Mouse (Mus musculus) forebrain, embryonic 15.5 days (tissue): ENCODE measurements at regions not wholly inside any gene's neighbourhood (a gene's known extent, or its start where the extent isn't known, plus 50 kb on each side); places are given as distances from the start of the nearest gene placed in this dataset.
"Not testable (repeated sequence)": the region's sequence is repeated elsewhere in the genome, so short reads cannot be mapped to it uniquely, and the experiment has no call there.

Experiments used
- ATAC-seq: fragments of 200-750 bp; cut with Nextera tagmentation; replicated peaks from 2 replicates; pipeline ENCODE4 v1.8.0; 2017; ENCODE audit warnings: mild to moderate bottlenecking, moderate TSS enrichment, moderate library complexity
- H3K27ac ChIP-seq: fragments of 300-500 bp; sonication (generic); replicated peaks from 2 replicates; pipeline ENCODE4 v1.5.1; 2015; ENCODE audit warnings: mild to moderate bottlenecking, inconsistent platforms
- H3K27me3 ChIP-seq: fragments of 300-500 bp; sonication (generic); 2 replicates; pipeline ENCODE4 v1.6.1; 2015; ENCODE audit warnings: inconsistent platforms
- H3K36me3 ChIP-seq: fragments of 300-500 bp; sonication (generic); 2 replicates; pipeline ENCODE4 v1.6.1; 2015; ENCODE audit warnings: mild to moderate bottlenecking, inconsistent platforms
- H3K4me1 ChIP-seq: fragments of 300-500 bp; sonication (generic); 2 replicates; pipeline ENCODE4 v1.6.1; 2015; ENCODE audit warnings: inconsistent platforms
- H3K4me2 ChIP-seq: fragments of 300-500 bp; sonication (generic); replicated peaks from 2 replicates; pipeline ENCODE4 v1.6.1; 2015; ENCODE audit warnings: mild to moderate bottlenecking, inconsistent platforms
- H3K4me3 ChIP-seq: fragments of 300-500 bp; sonication (generic); 2 replicates; pipeline ENCODE4 v1.5.1; 2015; ENCODE audit warnings: mild to moderate bottlenecking, inconsistent platforms
- H3K9ac ChIP-seq: fragments of 300-500 bp; sonication (generic); replicated peaks from 2 replicates; pipeline ENCODE4 v1.6.1; 2015; ENCODE audit warnings: mild to moderate bottlenecking, inconsistent platforms
- H3K9me3 ChIP-seq: fragments of 300-500 bp; sonication (generic); 2 replicates; pipeline ENCODE4 v1.6.1; 2016; ENCODE audit warnings: inconsistent platforms
- WGBS: fragments of 180-500 bp; shearing (Covaris S2); methylation state at CpG from one replicate; pipeline ENCODE4 v1.1.7; 2015; ENCODE audit warnings: mixed read lengths; 5-methylcytosine and 5-hydroxymethylcytosine counted together

DNA sequence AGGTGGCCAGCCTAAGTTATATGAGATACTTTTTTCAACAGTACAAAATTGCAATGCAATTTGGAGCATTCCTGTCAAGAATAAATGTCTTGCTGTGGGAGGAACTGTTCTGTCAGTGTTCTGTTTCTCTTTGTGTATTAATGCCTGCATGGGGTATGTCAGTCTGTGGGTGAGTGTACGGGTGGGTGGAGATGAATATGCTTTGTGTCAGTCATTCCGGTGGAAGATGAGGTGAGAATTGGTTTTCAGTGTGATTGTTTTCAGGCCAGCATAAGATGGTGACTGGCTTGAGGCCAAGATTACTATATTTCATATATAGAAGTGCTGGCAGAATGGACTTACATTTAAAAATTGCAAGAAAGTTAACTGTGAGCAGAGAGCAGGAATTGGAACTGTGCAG is 184.0 kb downstream of the Frk start:
- Histone ChIP-seq H3K9ac (no peak overlapping the region), H3K36me3 (no peaks in the 10 kb centered on the region), H3K4me3 (no peak overlapping the region), H3K9me3 (no peaks in the 10 kb centered on the region), H3K4me2 (no peak overlapping the region), H3K4me1 (0 out of 2 replicates have a peak, but pooled peaks cover 3% of the 10 kb centered on the region), H3K27me3 (no peaks in the 10 kb centered on the region), H3K27ac (no peak overlapping the region)
- WGBS, result 29% methylated on average over 2 of the region's 2 CpGs
- ATAC-seq, result peak; percentile 67

GRCm38 (mm10) chr10:34667735-34668439 is 184.7 kb downstream of the Frk start:
- 0 out of 2 replicates have a peak, but pooled peaks cover 3% of the 10 kb centered on the region for H3K4me1 ChIP-seq
- no peaks in the 10 kb centered on the region for H3K9me3 ChIP-seq
- WGBS, result 69% methylated on average over 5 of the region's 5 CpGs
- H3K4me2 ChIP-seq, result no peak overlapping the region
- no peak overlapping the region for H3K27ac ChIP-seq
- no peak overlapping the region for H3K4me3 ChIP-seq
- H3K27me3 ChIP-seq, result no peaks in the 10 kb centered on the region
- no peak overlapping the region for H3K9ac ChIP-seq
- H3K36me3 ChIP-seq, result no peaks in the 10 kb centered on the region
- ATAC-seq, result no peak

- no peak overlapping the region for H3K9ac ChIP-seq
- no peaks in the 10 kb centered on the region for H3K36me3 ChIP-seq
- no peak overlapping the region for H3K4me3 ChIP-seq
- H3K4me2 ChIP-seq, result no peak overlapping the region
- 0 out of 2 replicates have a peak, but pooled peaks cover 3% of the 10 kb centered on the region for H3K4me1 ChIP-seq
- H3K27ac ChIP-seq, result no peak overlapping the region
- WGBS, result 84% methylated on average over 2 of the region's 2 CpGs
- no peaks in the 10 kb centered on the region for H3K27me3 ChIP-seq
- no peaks in the 10 kb centered on the region for H3K9me3 ChIP-seq
- ATAC-seq, result no peak
Observed at GRCm38 (mm10) chr10:34671791-34672190, 188.6 kb downstream of the Frk start.

GRCm38 (mm10) chr10:34699414-34699813 is 216.2 kb downstream of the Frk start:
- H3K36me3 ChIP-seq, ATAC-seq, H3K4me3 ChIP-seq, H3K27ac ChIP-seq, H3K27me3 ChIP-seq, H3K9ac ChIP-seq, H3K4me1 ChIP-seq, H3K4me2 ChIP-seq, H3K9me3 ChIP-seq: not testable (repeated sequence)
- WGBS, result 83% methylated on average over 7 of the region's 9 CpGs

- H3K4me3 ChIP-seq, result no peak overlapping the region
- no peak overlapping the region for H3K27ac ChIP-seq
- H3K9ac ChIP-seq, result no peak overlapping the region
- ATAC-seq, result no peak
- WGBS, result 88% methylated on average over 1 of the region's 1 CpGs
- no peaks in the 10 kb centered on the region for H3K36me3 ChIP-seq
- H3K27me3 ChIP-seq, result no peaks in the 10 kb centered on the region
- no peaks in the 10 kb centered on the region for H3K4me1 ChIP-seq
- H3K9me3 ChIP-seq, result no peaks in the 10 kb centered on the region
- H3K4me2 ChIP-seq, result no peak overlapping the region
Observed at GRCm38 (mm10) chr10:34701956-34702355, 218.8 kb downstream of the Frk start.

GRCm38 (mm10) chr10:34705416-34705815 is 222.2 kb downstream of the Frk start:
- no peaks in the 10 kb centered on the region for H3K4me1 ChIP-seq
- H3K9ac ChIP-seq, result no peak overlapping the region
- no peak overlapping the region for H3K4me2 ChIP-seq
- no peaks in the 10 kb centered on the region for H3K27me3 ChIP-seq
- ATAC-seq, result no peak
- WGBS, result 88% methylated on average over 12 of the region's 12 CpGs
- H3K36me3 ChIP-seq, result no peaks in the 10 kb centered on the region
- H3K9me3 ChIP-seq, result no peaks in the 10 kb centered on the region
- H3K27ac ChIP-seq, result no peak overlapping the region
- H3K4me3 ChIP-seq, result no peak overlapping the region

GRCm38 (mm10) chr10:34731249-34731648 is 248.1 kb downstream of the Frk start:
- 71% methylated on average over 2 of the region's 2 CpGs for WGBS
- H3K4me1 ChIP-seq, result no peaks in the 10 kb centered on the region
- ATAC-seq, result no peak
- no peak overlapping the region for H3K9ac ChIP-seq
- no peaks in the 10 kb centered on the region for H3K9me3 ChIP-seq
- H3K36me3 ChIP-seq, result no peaks in the 10 kb centered on the region
- H3K4me3 ChIP-seq, result no peak overlapping the region
- no peak overlapping the region for H3K27ac ChIP-seq
- no peaks in the 10 kb centered on the region for H3K27me3 ChIP-seq
- H3K4me2 ChIP-seq, result no peak overlapping the region

DNA sequence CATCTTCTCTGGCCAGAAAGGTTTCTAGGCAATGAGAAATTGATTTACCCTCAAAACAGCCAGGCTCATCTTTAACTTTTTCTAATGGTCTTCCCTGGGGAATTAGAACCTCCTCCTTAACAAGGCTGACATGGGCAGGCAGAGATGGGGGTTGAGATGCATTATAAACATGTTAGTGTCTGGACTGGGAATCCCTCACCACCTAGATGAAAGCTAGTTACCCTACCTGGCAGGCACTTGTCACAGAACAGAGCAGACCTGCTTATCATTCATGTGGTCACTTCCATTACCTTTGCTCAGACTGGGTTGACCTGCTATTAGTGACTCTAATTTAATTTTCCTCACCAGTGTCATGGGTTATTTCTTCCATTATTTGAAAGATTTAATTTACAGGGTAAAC is 279.2 kb downstream of the Frk start:
- H3K4me1 ChIP-seq, result no peaks in the 10 kb centered on the region
- ATAC-seq, result no peak
- no peaks in the 10 kb centered on the region for H3K9me3 ChIP-seq
- no peak overlapping the region for H3K4me3 ChIP-seq
- H3K4me2 ChIP-seq, result no peak overlapping the region
- no peak overlapping the region for H3K27ac ChIP-seq
- no peak overlapping the region for H3K9ac ChIP-seq
- no peaks in the 10 kb centered on the region for H3K27me3 ChIP-seq
- H3K36me3 ChIP-seq, result no peaks in the 10 kb centered on the region

- no peaks in the 10 kb centered on the region for H3K27me3 ChIP-seq
- no peaks in the 10 kb centered on the region for H3K36me3 ChIP-seq
- no peak for ATAC-seq
- H3K9me3 ChIP-seq, result no peaks in the 10 kb centered on the region
- 67% methylated on average over 2 of the region's 2 CpGs for WGBS
- no peak overlapping the region for H3K4me2 ChIP-seq
- no peaks in the 10 kb centered on the region for H3K4me1 ChIP-seq
- H3K27ac ChIP-seq, result no peak overlapping the region
- no peak overlapping the region for H3K9ac ChIP-seq
- no peak overlapping the region for H3K4me3 ChIP-seq
Observed at GRCm38 (mm10) chr10:34792099-34792498, 308.9 kb downstream of the Frk start.

DNA sequence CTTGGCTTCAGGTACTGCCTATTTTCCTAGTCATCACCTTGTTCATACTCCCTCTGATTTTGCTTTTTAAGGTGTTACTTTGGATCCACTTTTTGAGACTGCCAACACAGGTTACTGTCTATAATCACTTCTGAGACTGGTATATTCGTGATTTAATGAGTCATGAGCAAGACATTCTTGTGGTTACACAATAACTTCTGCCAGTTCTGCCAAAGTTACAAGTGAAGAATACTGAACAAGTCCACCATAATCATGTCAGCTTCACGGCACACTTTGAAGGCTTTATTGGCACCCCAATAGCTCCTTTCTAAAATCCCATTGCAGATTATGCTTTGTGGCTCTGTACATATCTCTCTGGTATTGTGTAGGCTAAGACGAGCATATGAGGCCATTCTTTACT is 327.9 kb downstream of the Frk start:
- no peak for ATAC-seq
- H3K4me3 ChIP-seq, result no peak overlapping the region
- WGBS, result 84% methylated on average over 3 of the region's 3 CpGs

GRCm38 (mm10) chr10:34824121-34824520 is 340.9 kb downstream of the Frk start:
- ATAC-seq, result no peak
- Histone ChIP-seq H3K9me3 (no peaks in the 10 kb centered on the region), H3K4me2 (no peak overlapping the region), H3K36me3 (no peaks in the 10 kb centered on the region), H3K27ac (no peak overlapping the region), H3K9ac (no peak overlapping the region), H3K4me3 (no peak overlapping the region), H3K27me3 (no peaks in the 10 kb centered on the region), H3K4me1 (no peaks in the 10 kb centered on the region)

More for the DNA sequence above, 327.9 kb downstream of the Frk start:
- no peaks in the 10 kb centered on the region for H3K36me3 ChIP-seq
- no peak overlapping the region for H3K4me2 ChIP-seq
- H3K27ac ChIP-seq, result no peak overlapping the region
- no peaks in the 10 kb centered on the region for H3K4me1 ChIP-seq
- H3K27me3 ChIP-seq, result no peaks in the 10 kb centered on the region
- no peak overlapping the region for H3K9ac ChIP-seq
- H3K9me3 ChIP-seq, result no peaks in the 10 kb centered on the region

DNA sequence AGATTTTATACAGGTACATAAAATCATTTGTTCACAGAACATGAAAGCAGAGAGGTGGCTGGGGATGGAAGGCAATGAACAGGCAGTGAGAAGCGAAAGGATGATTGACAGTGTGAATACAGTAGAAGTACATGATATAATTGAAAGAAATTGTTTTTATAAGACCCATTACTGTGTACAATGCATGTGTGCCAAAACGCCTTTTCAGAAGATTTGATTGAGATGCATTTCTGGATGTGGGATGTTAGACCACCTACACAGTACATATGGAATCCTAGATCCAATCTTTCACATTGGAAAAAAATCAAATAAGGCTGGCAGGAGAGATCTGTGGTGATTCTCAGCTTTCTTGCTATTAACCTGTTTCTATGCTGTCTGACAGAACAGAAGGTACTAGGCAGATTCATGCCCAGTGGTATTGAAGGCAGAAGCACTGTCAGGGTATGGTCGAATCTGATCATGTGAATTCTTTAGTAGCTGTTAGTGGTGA is 358.9 kb downstream of the Frk start:
- Histone ChIP-seq H3K4me3 (no peak overlapping the region), H3K4me1 (no peaks in the 10 kb centered on the region), H3K27me3 (no peaks in the 10 kb centered on the region), H3K4me2 (no peak overlapping the region), H3K36me3 (no peaks in the 10 kb centered on the region), H3K9me3 (no peaks in the 10 kb centered on the region), H3K27ac (no peak overlapping the region), H3K9ac (no peak overlapping the region)
- 73% methylated on average over 3 of the region's 3 CpGs for WGBS
- peak; percentile 35; the same call in 1 of the 2 replicates for ATAC-seq
